Mouse (Mus musculus) intestine, embryonic 15.5 days (tissue): ENCODE measurements around the gene Atxn2. TPM values are rescaled to one million over a fixed set of nuclear protein-coding genes. Genes with fewer than 3 reads are reported as not detected.
"Not testable (repeated sequence)": the region's sequence is repeated elsewhere in the genome, so short reads cannot be mapped to it uniquely, and the experiment has no call there.

Experiments used
- ATAC-seq: fragments of 200-750 bp; cut with Nextera tagmentation; 2 replicates; pipeline ENCODE4 v1.8.0; 2017; ENCODE audit warnings: moderate TSS enrichment, moderate library complexity
- H3K27ac ChIP-seq: fragments of 300-500 bp; sonication (generic); 2 replicates; pipeline ENCODE4 v1.5.1; 2015; ENCODE audit warnings: mild to moderate bottlenecking, inconsistent platforms
- H3K27me3 ChIP-seq: fragments of 300-500 bp; sonication (generic); replicated peaks from 2 replicates; pipeline ENCODE4 v1.6.1; 2015; ENCODE audit warnings: inconsistent platforms
- H3K36me3 ChIP-seq: fragments of 300-500 bp; sonication (generic); 2 replicates; pipeline ENCODE4 v1.6.1; 2015; ENCODE audit warnings: inconsistent platforms
- H3K4me1 ChIP-seq: fragments of 300-500 bp; sonication (generic); replicated peaks from 2 replicates; pipeline ENCODE4 v1.6.1; 2015; ENCODE audit warnings: inconsistent platforms
- H3K4me2 ChIP-seq: fragments of 300-500 bp; sonication (generic); replicated peaks from 2 replicates; pipeline ENCODE4 v1.6.1; 2015; ENCODE audit warnings: mild to moderate bottlenecking, inconsistent platforms
- H3K4me3 ChIP-seq: fragments of 300-500 bp; sonication (generic); replicated peaks from 2 replicates; pipeline ENCODE4 v1.5.1; 2015; ENCODE audit warnings: inconsistent platforms
- H3K9ac ChIP-seq: fragments of 300-500 bp; sonication (generic); 2 replicates; pipeline ENCODE4 v1.6.1; 2015; ENCODE audit warnings: inconsistent platforms
- H3K9me3 ChIP-seq: fragments of 300-500 bp; sonication (generic); 2 replicates; pipeline ENCODE4 v1.6.1; 2016; ENCODE audit warnings: inconsistent platforms
- WGBS: fragments of 180-500 bp; shearing (Covaris S2); methylation state at CpG from one replicate; pipeline ENCODE4 v1.1.7; 2015; 5-methylcytosine and 5-hydroxymethylcytosine counted together
- polyA plus RNA-seq: library from polyadenylated mRNA; unstranded; fragments of >200 nt; fragmentation: Nextera tagmentation; extraction: Ambion mirVana; gene quantifications from 2 replicates; pipeline ENCODE4 v1.2.1, GENCODE M21; 2015

The Atxn2 gene
- polyA plus RNA-seq, 1 experiment from 2014 or later: 59.0 TPM

DNA sequence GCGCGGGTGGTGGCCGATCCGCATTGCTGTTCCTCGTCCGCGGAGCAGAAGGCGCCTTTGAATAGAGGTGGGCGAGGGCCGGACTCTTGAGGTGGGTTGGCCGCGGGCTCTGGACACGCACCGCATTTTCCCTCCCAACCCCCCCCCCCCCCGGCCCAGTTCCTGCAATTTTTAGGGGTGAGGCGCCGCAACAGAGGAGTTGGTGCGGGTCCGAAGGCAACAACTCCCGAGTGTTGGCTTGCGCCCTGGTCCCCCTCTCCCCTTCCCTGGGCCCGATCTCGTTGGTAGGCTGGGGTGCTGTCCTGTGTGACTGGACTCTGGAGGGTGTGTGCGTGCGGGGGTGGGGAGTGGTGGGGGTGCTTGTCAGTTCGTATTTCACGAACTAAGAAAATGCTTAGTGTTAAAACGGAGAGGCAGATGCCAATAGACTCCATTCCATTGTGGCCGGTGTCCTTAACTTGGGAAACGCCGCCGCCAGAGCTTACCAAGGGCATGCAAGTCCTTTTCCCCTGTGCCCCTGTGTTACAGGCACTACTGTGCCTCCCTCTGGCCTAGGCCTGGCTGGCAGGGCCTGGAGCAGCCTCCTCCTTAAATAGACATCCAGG is 1.9 kb downstream of the Atxn2 start:
- Histone ChIP-seq H3K9ac (peak overlapping the region; percentile 96), H3K4me1 (peaks cover 23% of the 10 kb centered on the region), H3K4me3 (peak overlapping the region; percentile 99), H3K27me3 (no peaks in the 10 kb centered on the region), H3K27ac (peak overlapping the region; percentile 97), H3K36me3 (0 out of 2 replicates have a peak, but pooled peaks cover 3% of the 10 kb centered on the region), H3K4me2 (peak overlapping the region; percentile 70), H3K9me3 (no peaks in the 10 kb centered on the region; the same call in 1 of the 2 replicates)
- WGBS: 0% methylated on average over 26 of the region's 32 CpGs
- ATAC-seq: 0 out of 2 replicates have a peak, but pooled peaks have one; percentile 23

- H3K9me3 ChIP-seq: no peaks in the 10 kb centered on the region; the same call in 1 of the 2 replicates
- H3K4me2 ChIP-seq: peak overlapping the region; percentile 70
- peaks cover 26% of the 10 kb centered on the region for H3K4me1 ChIP-seq
- H3K4me3 ChIP-seq: 0 out of 2 replicates have a peak overlapping the region, but pooled peaks have one; percentile 99
- WGBS: 80% methylated on average over 1 of the region's 1 CpGs
- no peak for ATAC-seq
- no peaks in the 10 kb centered on the region for H3K27me3 ChIP-seq
- no peak overlapping the region for H3K27ac ChIP-seq
- no peak overlapping the region for H3K9ac ChIP-seq
- H3K36me3 ChIP-seq: 0 out of 2 replicates have a peak, but pooled peaks cover 3% of the 10 kb centered on the region
Measured at GRCm38 (mm10) chr5:121714331-121714730, 3.2 kb downstream of the Atxn2 start.

- H3K36me3 ChIP-seq: 0 out of 2 replicates have a peak, but pooled peaks cover 3% of the 10 kb centered on the region
- no peaks in the 10 kb centered on the region; the same call in 1 of the 2 replicates for H3K9me3 ChIP-seq
- H3K4me1 ChIP-seq: peaks cover 27% of the 10 kb centered on the region
- no peak overlapping the region for H3K27ac ChIP-seq
- H3K4me2 ChIP-seq: 0 out of 2 replicates have a peak overlapping the region, but pooled peaks have one; percentile 70
- 66% methylated on average over 6 of the region's 6 CpGs for WGBS
- H3K27me3 ChIP-seq: no peaks in the 10 kb centered on the region
- no peak overlapping the region for H3K4me3 ChIP-seq
- no peak overlapping the region for H3K9ac ChIP-seq
- no peak for ATAC-seq
Measured at GRCm38 (mm10) chr5:121714928-121715327, 3.8 kb downstream of the Atxn2 start.

DNA sequence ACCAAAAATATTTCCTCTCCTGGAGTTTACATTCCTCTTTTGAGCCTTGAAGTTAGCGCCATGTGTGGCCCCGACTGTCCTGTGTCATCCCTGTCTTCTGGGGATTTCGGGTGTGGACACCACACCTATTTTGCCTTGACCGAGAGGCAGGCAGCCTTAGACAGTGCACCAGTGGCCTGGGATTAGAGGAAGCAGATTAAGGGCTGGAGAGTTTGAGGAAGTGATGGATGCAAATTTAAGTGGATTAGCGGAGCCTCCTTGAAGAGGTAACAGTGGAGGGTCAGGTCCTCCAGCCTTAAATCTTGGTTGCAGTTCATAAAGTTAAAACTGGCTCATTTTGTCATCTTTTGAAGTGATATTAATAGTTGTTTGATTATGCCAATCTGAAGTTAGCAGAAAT is 7.3 kb downstream of the Atxn2 start:
- H3K4me1 ChIP-seq: peaks cover 33% of the 10 kb centered on the region
- no peaks in the 10 kb centered on the region for H3K27me3 ChIP-seq
- no peak overlapping the region for H3K4me2 ChIP-seq
- H3K4me3 ChIP-seq: no peak overlapping the region
- WGBS: 71% methylated on average over 5 of the region's 5 CpGs
- H3K9me3 ChIP-seq: no peaks in the 10 kb centered on the region
- no peak overlapping the region for H3K9ac ChIP-seq
- ATAC-seq: no peak
- no peak overlapping the region for H3K27ac ChIP-seq
- 0 out of 2 replicates have a peak, but pooled peaks cover 3% of the 10 kb centered on the region for H3K36me3 ChIP-seq

- WGBS: 95% methylated on average over 5 of the region's 5 CpGs
Measured at GRCm38 (mm10) chr5:121720888-121721585, 9.9 kb downstream of the Atxn2 start.

GRCm38 (mm10) chr5:121721841-121722240 is 10.7 kb downstream of the Atxn2 start:
- Histone ChIP-seq H3K36me3 (0 out of 2 replicates have a peak, but pooled peaks cover 3% of the 10 kb centered on the region), H3K4me2 (no peak overlapping the region), H3K9ac (no peak overlapping the region), H3K4me1 (peaks cover 10% of the 10 kb centered on the region), H3K9me3 (no peaks in the 10 kb centered on the region), H3K27ac (no peak overlapping the region), H3K4me3 (no peak overlapping the region), H3K27me3 (no peaks in the 10 kb centered on the region)
- ATAC-seq: 0 out of 2 replicates have a peak, but pooled peaks have one; percentile 60
- WGBS: 52% methylated on average over 3 of the region's 3 CpGs

More at GRCm38 (mm10) chr5:121720888-121721585, 9.9 kb downstream of the Atxn2 start:
- peaks cover 16% of the 10 kb centered on the region for H3K4me1 ChIP-seq
- no peaks in the 10 kb centered on the region for H3K27me3 ChIP-seq
- ATAC-seq: no peak
- no peak overlapping the region for H3K4me3 ChIP-seq
- H3K27ac ChIP-seq: no peak overlapping the region
- H3K9ac ChIP-seq: no peak overlapping the region
- H3K4me2 ChIP-seq: no peak overlapping the region
- H3K9me3 ChIP-seq: no peaks in the 10 kb centered on the region
- H3K36me3 ChIP-seq: 0 out of 2 replicates have a peak, but pooled peaks cover 3% of the 10 kb centered on the region

DNA sequence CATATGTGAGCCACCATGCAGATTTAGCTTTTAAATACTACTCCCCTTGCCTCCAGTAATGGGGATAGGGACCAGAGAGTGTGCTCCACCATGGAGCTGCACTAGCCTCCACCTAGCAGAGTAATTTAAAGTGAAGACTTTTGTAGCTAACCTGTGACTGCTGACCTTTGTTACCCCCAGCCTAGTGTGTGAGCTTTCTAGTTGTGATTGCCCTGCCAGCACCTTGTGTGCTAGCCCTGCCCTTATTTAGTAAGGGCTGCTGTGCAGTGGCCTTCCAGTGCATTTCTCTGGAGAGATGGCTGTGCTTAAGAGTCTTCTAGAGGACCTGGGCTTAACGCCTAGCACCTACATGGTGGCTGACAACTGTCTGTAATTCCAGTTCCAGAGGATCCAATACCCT is 13.5 kb downstream of the Atxn2 start:
- H3K27me3 ChIP-seq: no peaks in the 10 kb centered on the region
- peaks cover 7% of the 10 kb centered on the region; the same call in 1 of the 2 replicates for H3K4me1 ChIP-seq
- no peak overlapping the region for H3K4me3 ChIP-seq
- peak; percentile 65 for ATAC-seq
- no peak overlapping the region for H3K27ac ChIP-seq
- no peak overlapping the region for H3K4me2 ChIP-seq
- no peaks in the 10 kb centered on the region for H3K36me3 ChIP-seq
- WGBS: 92% methylated on average over 1 of the region's 1 CpGs
- H3K9me3 ChIP-seq: no peaks in the 10 kb centered on the region
- H3K9ac ChIP-seq: no peak overlapping the region

DNA sequence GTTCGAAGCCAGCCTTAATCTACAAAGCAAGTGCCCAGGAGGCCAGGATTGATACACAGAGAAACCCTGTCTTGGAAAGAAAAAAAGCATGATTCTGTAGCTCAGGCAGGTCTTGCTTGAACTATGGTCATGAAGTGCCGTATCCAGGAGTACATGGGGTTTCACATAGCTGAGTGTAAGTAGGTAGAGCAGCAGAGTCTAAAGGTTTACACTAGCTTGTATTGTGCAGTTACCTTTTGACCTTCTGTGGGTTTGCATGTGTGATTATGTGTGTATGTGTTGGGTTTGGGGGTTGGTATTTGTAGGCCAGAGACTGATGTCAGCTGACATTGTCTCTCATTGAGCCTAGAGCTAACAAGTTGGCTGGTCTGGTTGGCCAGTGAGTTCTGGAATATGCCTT is 18.9 kb downstream of the Atxn2 start:
- H3K27me3 ChIP-seq: no peaks in the 10 kb centered on the region
- no peak overlapping the region for H3K9ac ChIP-seq
- no peaks in the 10 kb centered on the region for H3K36me3 ChIP-seq
- H3K4me3 ChIP-seq: no peak overlapping the region
- 95% methylated on average over 2 of the region's 2 CpGs for WGBS
- no peak overlapping the region for H3K27ac ChIP-seq
- H3K4me1 ChIP-seq: no peaks in the 10 kb centered on the region
- H3K4me2 ChIP-seq: no peak overlapping the region
- no peak for ATAC-seq
- no peaks in the 10 kb centered on the region for H3K9me3 ChIP-seq

DNA sequence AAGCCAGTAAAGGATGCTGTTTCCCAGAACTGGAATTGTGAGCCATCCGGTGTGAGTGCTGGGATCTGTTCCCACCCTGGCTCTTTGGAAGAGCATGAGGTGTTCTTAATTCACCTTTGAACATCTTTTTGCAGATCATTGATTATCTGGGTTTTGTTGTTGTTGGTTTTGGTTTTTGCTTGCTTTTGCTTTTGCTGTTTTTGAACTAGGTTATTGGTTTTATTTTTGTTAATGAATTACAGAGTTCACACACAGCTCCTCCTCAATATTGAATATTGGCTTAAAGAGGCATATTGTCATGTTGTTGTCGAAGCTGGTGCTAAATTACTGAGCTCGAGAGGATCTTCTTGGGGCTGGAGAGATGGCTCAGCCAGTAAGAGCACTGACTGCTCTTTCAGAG is 25.5 kb downstream of the Atxn2 start:
- H3K4me2 ChIP-seq: no peak overlapping the region
- H3K27ac ChIP-seq: no peak overlapping the region
- H3K27me3 ChIP-seq: no peaks in the 10 kb centered on the region
- no peaks in the 10 kb centered on the region for H3K9me3 ChIP-seq
- no peak overlapping the region for H3K9ac ChIP-seq
- peaks cover 4% of the 10 kb centered on the region; the same call in 1 of the 2 replicates for H3K4me1 ChIP-seq
- no peak overlapping the region for H3K4me3 ChIP-seq
- H3K36me3 ChIP-seq: no peaks in the 10 kb centered on the region
- ATAC-seq: no peak
- 75% methylated on average over 3 of the region's 3 CpGs for WGBS

DNA sequence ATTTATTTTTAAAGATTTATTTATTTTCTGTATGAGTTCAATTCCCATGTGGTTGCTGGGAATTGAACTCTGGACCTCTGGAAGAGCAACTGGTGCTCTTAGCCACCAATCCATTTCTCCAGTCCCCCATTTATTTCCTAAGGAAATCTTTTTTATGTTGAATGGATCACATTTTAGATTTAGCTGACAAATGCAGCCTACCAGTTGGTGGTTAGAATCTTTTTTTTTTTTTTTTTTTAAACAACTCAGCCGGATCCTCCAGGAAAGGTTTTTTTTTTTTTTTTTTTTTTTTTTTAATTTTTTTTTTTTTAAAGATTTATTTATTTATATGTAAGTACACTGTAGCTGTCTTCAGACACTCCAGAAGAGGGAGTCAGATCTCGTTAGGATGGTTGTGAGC is 27.0 kb downstream of the Atxn2 start:
- H3K4me3 ChIP-seq, H3K27me3 ChIP-seq, H3K9me3 ChIP-seq, H3K4me2 ChIP-seq, H3K9ac ChIP-seq, H3K4me1 ChIP-seq, H3K36me3 ChIP-seq, H3K27ac ChIP-seq, ATAC-seq: not testable (repeated sequence)
- 62% methylated on average over 2 of the region's 2 CpGs for WGBS

DNA sequence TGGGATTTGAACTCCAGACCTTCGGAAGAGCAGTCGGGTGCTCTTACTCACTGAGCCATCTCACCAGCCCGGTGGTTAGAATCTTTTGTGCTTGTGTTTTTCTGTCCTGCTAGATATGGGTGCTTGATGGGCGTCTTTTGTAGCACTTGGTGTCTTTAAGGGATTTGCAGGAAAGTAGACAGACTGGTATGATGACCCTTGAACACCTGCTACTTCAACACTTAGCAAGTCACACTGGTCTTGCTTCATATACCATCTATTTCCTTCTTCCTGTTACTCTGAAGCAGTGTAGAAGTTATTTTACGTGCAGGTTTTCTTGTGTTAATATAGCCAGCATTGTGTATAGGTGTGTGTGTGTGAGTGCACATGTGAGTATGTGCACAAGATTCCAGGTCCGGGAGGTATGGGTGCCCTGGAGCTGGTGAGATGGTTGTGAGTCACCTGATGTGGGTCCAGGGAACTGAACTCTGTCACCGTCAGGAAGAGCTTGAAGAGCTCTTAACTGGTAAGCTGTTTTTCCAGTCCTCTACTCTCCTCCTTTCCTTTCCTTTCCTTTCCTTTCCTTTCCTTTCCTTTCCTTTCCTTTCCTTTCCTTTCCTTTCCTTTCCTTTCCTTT is 27.5 kb downstream of the Atxn2 start:
- peaks cover 4% of the 10 kb centered on the region; the same call in 1 of the 2 replicates for H3K4me1 ChIP-seq

DNA sequence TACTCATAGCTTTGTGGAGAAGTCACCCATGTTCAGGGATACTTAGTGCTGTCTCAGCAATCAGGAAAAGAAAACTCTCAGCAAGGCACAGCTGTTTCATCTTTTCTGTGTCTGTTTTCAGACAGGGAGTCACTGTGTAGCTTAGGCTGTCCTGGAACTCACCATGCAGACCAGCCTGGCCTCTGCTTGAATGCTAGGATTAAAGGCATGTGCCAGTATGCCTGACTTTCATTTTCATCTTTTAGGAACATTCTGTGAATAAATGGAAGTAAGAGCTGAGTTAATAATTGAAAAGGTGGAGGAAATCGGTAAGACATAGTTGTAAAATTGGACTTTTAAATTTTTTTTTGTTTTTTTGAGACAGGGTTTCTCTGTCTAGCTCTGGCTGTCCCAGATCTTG is 29.4 kb downstream of the Atxn2 start:
- Histone ChIP-seq H3K4me1 (peaks cover 4% of the 10 kb centered on the region; the same call in 1 of the 2 replicates), H3K9me3 (no peaks in the 10 kb centered on the region), H3K36me3 (no peaks in the 10 kb centered on the region), H3K4me3 (no peak overlapping the region), H3K27ac (no peak overlapping the region), H3K9ac (no peak overlapping the region), H3K4me2 (no peak overlapping the region), H3K27me3 (no peaks in the 10 kb centered on the region)
- 70% methylated on average over 1 of the region's 1 CpGs for WGBS
- ATAC-seq: no peak

More for the DNA sequence above, 27.5 kb downstream of the Atxn2 start:
- Histone ChIP-seq H3K36me3 (no peaks in the 10 kb centered on the region), H3K4me3 (no peak overlapping the region), H3K9me3 (no peaks in the 10 kb centered on the region), H3K9ac (no peak overlapping the region), H3K27me3 (no peaks in the 10 kb centered on the region), H3K4me2 (no peak overlapping the region), H3K27ac (peak overlapping the region; percentile 56; the same call in 1 of the 2 replicates)
- WGBS: 80% methylated on average over 7 of the region's 7 CpGs
- ATAC-seq: peak; percentile 77
